Mouse (Mus musculus) ES-Bruce4 (cell line): ENCODE data around the gene Pcdh9.

Experiments used
- CTCF ChIP-seq: IDR thresholded peaks from one replicate; pipeline ENCODE4 v1.8.1; 2011; ENCODE audit warnings: low read depth, low read length
- EP300 ChIP-seq: IDR thresholded peaks from 2 replicates; pipeline ENCODE4 v1.6.1; 2011; ENCODE audit warnings: low read depth, low read length; ENCODE audit not compliant: insufficient read depth

DNA sequence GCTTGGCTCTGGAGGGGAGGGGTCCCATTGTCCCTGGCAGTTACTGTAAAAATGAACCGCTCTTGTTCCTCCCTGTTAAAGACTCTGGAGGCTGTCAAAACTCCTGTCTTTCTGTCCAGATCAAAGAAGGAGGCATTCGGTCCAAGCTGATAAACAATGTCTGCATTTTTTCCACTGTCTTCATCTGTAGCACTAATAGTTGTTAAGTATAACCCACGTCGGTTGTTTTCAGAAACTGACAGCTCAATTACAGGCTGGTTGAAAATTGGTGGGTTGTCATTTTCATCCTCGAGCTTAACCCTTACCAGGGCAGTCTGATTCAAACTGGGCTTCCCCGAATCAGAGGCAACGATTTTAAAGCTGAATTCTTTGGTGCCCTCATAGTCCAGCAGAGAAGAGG, 3.4 kb downstream of the Pcdh9 start:
- no peak for TF ChIP-seq CTCF
- no peak for TF ChIP-seq EP300
